Mouse (Mus musculus): ENCODE data around the gene Med21.

The Med21 gene

GRCm38 (mm10) chr6:146642276-146643183 is at the start of gene Med21, which contains the start of gene Tm7sf3:
Med21 (plus strand) TSS chr6:146642547.
Tm7sf3 (minus strand) TSS chr6:146642824.
- peak; percentile 98 for DNase-seq (ENCODE audit: low spot score)

- DNase-seq (ENCODE audit: low spot score): no peak
These were observed 39.7 kb upstream of the Med21 start for GRCm38 (mm10) chr6:146602601-146603000.

- DNase-seq (ENCODE audit: low spot score): no peak
These were observed 38.7 kb upstream of the Med21 start for GRCm38 (mm10) chr6:146603651-146604050.

GRCm38 (mm10) chr6:146611385-146611784 is 31.0 kb upstream of the Med21 start:
- no peak for DNase-seq (ENCODE audit: low spot score)

GRCm38 (mm10) chr6:146611897-146612296 is 30.4 kb upstream of the Med21 start:
- DNase-seq (ENCODE audit: low spot score): no peak

- DNase-seq (ENCODE audit: low spot score): no peak
These were observed 29.6 kb upstream of the Med21 start for GRCm38 (mm10) chr6:146612736-146613135.

- no peak for DNase-seq (ENCODE audit: low spot score)
These were observed 28.4 kb upstream of the Med21 start for GRCm38 (mm10) chr6:146613907-146614306.

- DNase-seq (ENCODE audit: low spot score): no peak
These were observed 27.8 kb upstream of the Med21 start for GRCm38 (mm10) chr6:146614541-146614940.

- DNase-seq (ENCODE audit: low spot score): no peak
These were observed 26.5 kb upstream of the Med21 start for GRCm38 (mm10) chr6:146615891-146616290.

- no peak for DNase-seq (ENCODE audit: low spot score)
These were observed 25.7 kb upstream of the Med21 start for GRCm38 (mm10) chr6:146616670-146617069.

- DNase-seq (ENCODE audit: low spot score): no peak
These were observed 14.2 kb upstream of the Med21 start for GRCm38 (mm10) chr6:146628123-146628522.

- DNase-seq (ENCODE audit: low spot score): no peak
These were observed 12.3 kb upstream of the Med21 start for GRCm38 (mm10) chr6:146629781-146630756.

- DNase-seq (ENCODE audit: low spot score): no peak
These were observed 11.4 kb upstream of the Med21 start for GRCm38 (mm10) chr6:146630961-146631360.

- no peak for DNase-seq (ENCODE audit: low spot score)
These were observed 10.5 kb upstream of the Med21 start for GRCm38 (mm10) chr6:146631847-146632246.

GRCm38 (mm10) chr6:146632403-146632802 is 9.9 kb upstream of the Med21 start:
- no peak for DNase-seq (ENCODE audit: low spot score)

GRCm38 (mm10) chr6:146633097-146633496 is 9.2 kb upstream of the Med21 start:
- no peak for DNase-seq (ENCODE audit: low spot score)

GRCm38 (mm10) chr6:146633629-146634014 is 8.7 kb upstream of the Med21 start:
- DNase-seq (ENCODE audit: low spot score): peak; percentile 34

- peak; percentile 89 for DNase-seq (ENCODE audit: low spot score)
These were observed 8.2 kb upstream of the Med21 start for GRCm38 (mm10) chr6:146634015-146634722.

- no peak for DNase-seq (ENCODE audit: low spot score)
These were observed 7.4 kb upstream of the Med21 start for GRCm38 (mm10) chr6:146634759-146635606.

GRCm38 (mm10) chr6:146636482-146636881 is 5.9 kb upstream of the Med21 start:
- DNase-seq (ENCODE audit: low spot score): no peak

Measured in MN1 (cell line).